Mouse (Mus musculus) T-cell, adult 2 months (primary cell): ENCODE measurements around the gene Slc25a25.

ENCODE experiments used
- DNase-seq: peaks from one replicate; pipeline ENCODE4 v3.0.0; 2022; ENCODE audit warnings: low spot score

Gene Slc25a25

GRCm38 (mm10) chr2:32428262-32428722, 23.0 kb downstream of the Slc25a25 start:
- no peak for DNase-seq

- no peak for DNase-seq
Observed at GRCm38 (mm10) chr2:32427720-32428119, 23.5 kb downstream of the Slc25a25 start.

- no peak for DNase-seq
Observed at GRCm38 (mm10) chr2:32426141-32426540, 25.1 kb downstream of the Slc25a25 start.

- no peak for DNase-seq
Observed at GRCm38 (mm10) chr2:32425568-32425967, 25.7 kb downstream of the Slc25a25 start.

- no peak for DNase-seq
Observed at GRCm38 (mm10) chr2:32424796-32425195, 26.4 kb downstream of the Slc25a25 start.

- peak; percentile 45 for DNase-seq
Observed at GRCm38 (mm10) chr2:32423481-32424331, 27.5 kb downstream of the Slc25a25 start.

GRCm38 (mm10) chr2:32421851-32422251, 29.4 kb downstream of the Slc25a25 start:
- DNase-seq, result no peak

GRCm38 (mm10) chr2:32420647-32421046, 30.6 kb downstream of the Slc25a25 start:
- no peak for DNase-seq

GRCm38 (mm10) chr2:32420066-32420608, 31.1 kb downstream of the Slc25a25 start:
- DNase-seq, result no peak

GRCm38 (mm10) chr2:32419359-32419758, 31.9 kb downstream of the Slc25a25 start:
- no peak for DNase-seq

GRCm38 (mm10) chr2:32418430-32419151, 32.7 kb downstream of the Slc25a25 start:
- no peak for DNase-seq

- DNase-seq, result no peak
Observed at GRCm38 (mm10) chr2:32417486-32417885, 33.8 kb downstream of the Slc25a25 start.

GRCm38 (mm10) chr2:32416556-32416955, 34.7 kb downstream of the Slc25a25 start:
- no peak for DNase-seq

- no peak for DNase-seq
Observed at GRCm38 (mm10) chr2:32415801-32416200, 35.4 kb downstream of the Slc25a25 start.

- no peak for DNase-seq
Observed at GRCm38 (mm10) chr2:32413936-32414335, 37.3 kb downstream of the Slc25a25 start.

GRCm38 (mm10) chr2:32412742-32413531, 38.3 kb downstream of the Slc25a25 start:
- DNase-seq, result no peak

GRCm38 (mm10) chr2:32411407-32411806, 39.8 kb downstream of the Slc25a25 start:
- no peak for DNase-seq

- no peak for DNase-seq
Observed at GRCm38 (mm10) chr2:32408429-32409424, 42.5 kb downstream of the Slc25a25 start.

- DNase-seq, result no peak
Observed at GRCm38 (mm10) chr2:32407144-32407824, 44.0 kb downstream of the Slc25a25 start.

- peak; percentile 90 for DNase-seq
Observed at GRCm38 (mm10) chr2:32404663-32405062, 46.6 kb downstream of the Slc25a25 start.
